Mouse (Mus musculus) left cerebral cortex, adult 8-10 months (tissue): ENCODE results near the gene Rbm19. TPM values are rescaled to one million over a fixed set of nuclear protein-coding genes. Genes with fewer than 3 reads are reported as not detected.

Experiments
- DNase-seq, 2 experiments: peaks; one replicate each; pipeline ENCODE4 v3.0.0; 2022; ENCODE audit warnings: low spot score in 2 of 2
- total RNA-seq, 4 experiments: library from RNA; stranded (reverse); gene quantifications; 2 replicates each; pipeline ENCODE4 v1.2.4; 2022

Gene Rbm19
- total RNA-seq, 4 experiments from 2014 or later = 12.0 to 20.3 (median 19.7) TPM

DNA sequence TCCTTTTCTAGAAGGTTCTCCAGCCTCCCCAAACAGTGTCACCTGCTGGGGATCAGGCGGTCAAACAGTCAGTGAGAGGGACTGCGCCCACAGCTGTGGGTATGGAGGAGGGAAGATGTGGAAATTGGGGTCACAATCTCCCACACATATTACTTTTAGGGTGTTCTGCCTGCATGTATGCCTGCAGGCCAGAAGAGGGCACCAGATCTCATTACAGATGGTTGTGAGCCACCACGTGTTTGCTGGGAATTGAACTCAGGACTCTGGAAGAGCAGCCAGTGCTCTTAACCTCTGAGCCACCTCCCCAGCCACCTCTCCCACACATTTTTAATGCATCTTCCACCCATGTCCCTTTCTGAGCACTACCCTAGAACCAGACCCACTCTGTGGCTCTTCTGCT is 88.1 kb downstream of the Rbm19 start:
- DNase-seq = no peak

DNA sequence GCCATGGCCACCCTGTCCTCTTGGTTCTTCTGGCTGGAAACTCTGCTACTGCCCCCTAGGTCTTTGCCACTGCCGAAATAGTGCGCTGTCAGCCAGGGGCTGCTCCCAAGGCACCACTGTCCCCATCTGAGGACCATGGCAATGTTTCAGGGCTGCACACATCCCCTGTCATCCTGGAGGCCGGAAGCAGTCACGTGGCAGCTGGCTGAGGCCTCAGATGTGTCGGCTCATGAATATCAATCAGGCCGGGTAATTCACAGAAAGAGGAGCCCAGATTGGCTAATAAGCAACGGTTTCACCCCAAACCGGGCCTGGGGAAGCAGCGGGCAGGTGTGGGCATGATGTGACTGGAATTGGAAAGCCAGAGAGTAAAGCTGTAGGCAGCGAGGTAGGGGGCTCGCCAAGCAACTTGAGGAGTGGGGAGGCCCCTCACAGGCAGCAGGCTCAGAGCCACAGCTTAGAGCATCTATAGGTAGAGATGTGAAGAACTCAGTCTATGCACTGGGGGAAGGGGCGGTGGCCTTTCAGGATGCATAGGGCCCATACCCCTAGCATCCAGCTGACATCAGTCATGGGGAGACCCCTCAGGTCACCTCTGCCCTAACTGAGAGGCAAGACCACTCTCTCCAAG is 90.2 kb downstream of the Rbm19 start:
- no peak for DNase-seq

DNA sequence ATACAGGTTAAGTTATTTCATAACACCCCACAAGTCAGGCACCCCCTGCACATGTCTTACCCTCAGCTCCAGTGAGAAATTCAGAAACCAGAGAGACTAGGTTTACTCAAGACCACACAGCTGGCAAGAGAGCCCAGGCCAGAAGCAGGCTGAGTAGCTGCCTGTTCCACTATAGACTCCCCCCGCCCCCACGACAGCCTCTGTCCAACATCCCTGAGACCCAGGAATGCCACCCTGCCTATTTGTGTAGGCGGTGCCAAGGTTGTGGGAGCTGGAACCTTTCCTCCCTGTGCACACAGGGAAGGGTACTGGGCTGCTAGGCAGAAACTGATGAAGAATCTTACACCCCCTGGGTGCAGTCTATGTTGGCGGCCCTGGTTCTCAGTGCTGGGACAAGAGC is 91.2 kb downstream of the Rbm19 start:
- DNase-seq = no peak

GRCm38 (mm10) chr5:120210668-120211067 is 94.4 kb downstream of the Rbm19 start:
- no peak for DNase-seq

DNA sequence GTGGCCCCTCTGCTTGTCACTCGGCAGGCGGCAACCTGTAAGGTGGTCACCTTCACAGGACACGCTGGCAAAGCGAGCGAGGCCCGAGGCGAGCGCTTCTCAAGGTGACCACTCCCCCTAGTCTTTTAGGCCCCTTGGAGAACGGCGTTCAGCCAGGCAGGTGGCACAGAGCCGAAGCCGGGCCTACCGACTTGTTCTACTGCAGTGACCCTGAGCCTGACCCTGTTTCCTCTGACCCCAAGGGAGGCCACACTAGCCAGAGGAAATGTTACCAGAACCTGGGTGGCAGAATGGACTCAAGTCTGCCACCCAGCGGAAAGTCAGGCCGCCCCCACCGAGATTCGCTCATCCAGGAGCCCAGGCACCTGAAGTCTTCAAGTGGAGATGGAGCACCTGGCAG is 94.9 kb downstream of the Rbm19 start:
- no peak for DNase-seq

- no peak for DNase-seq
These were observed 98.2 kb downstream of the Rbm19 start for GRCm38 (mm10) chr5:120214511-120214910.

DNA sequence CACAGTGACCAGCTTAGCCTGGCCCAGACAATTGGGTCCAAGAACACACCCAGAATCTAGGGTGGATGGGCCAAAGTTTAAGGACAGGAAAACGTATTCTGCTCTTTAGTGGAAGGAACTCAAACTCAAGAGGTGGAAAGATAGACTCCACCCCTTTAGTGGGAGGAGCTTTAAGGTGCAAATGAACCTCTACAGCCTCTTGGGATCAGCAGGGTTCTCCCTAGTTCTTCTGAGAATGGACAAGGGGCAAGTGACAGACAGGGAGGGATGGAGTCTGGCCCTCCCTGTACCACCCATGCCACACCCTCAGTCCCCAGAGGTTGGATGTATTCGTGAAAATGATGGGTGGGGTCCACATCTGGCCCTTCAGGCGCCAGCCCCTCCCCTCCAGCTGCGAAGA is 105.0 kb downstream of the Rbm19 start:
- no peak for DNase-seq

GRCm38 (mm10) chr5:120225383-120225782 is 109.1 kb downstream of the Rbm19 start:
- no peak for DNase-seq

- DNase-seq = no peak
These were observed 112.5 kb downstream of the Rbm19 start for GRCm38 (mm10) chr5:120228613-120229409.

DNA sequence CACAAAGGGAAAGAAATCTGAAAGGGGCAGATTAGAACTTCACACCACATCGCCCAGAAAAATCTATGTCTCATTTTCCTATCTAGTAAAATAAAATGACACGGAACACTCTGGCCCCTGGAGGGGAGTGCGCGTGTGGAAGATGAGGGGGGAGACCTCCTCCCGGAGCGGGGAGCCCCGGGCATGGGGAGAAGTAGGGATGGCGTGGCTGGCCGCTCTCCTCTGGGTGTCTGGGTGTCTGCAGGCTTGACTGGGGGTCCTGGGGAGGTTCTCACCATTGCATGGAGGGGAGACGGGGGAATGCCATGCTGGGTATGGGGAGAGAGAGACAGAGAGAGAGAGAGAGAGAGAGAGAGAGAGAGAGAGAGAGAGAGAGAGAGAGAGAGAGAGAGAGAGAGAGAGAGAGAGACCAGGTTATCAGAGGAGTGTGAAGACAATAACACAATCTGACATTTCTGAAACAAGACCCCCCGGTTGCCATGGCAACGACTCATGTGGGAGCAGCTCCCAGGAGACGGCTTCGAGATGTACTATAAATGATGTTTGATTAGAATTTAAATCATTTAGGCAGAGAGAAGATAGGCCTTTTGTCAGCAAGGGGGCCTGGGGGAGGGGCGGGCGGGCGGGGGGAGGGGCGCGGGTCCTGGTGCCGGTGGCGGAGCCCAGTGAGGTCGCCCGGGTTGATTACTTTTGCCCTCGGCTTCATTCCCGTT is 115.3 kb downstream of the Rbm19 start:
- DNase-seq = no peak

DNA sequence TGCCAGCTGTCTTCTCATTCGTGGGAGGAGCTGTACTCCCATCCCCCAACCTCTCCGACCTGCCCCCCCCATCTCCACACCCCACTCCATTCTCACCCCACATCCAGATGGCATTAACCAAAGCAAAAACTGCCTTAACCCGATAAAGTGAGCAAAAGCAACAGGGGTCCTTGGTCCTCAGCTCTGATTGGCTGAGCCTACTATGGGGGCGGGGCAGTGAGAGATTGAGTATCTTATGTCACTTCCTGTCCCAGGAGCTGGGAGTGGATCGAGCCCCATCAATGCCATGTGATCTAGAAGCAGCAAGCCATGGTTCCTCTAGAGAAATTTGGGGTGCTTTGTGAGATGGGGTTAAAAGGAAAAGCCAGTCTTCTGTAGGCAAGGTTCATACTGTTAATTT is 118.9 kb downstream of the Rbm19 start:
- DNase-seq = no peak

DNA sequence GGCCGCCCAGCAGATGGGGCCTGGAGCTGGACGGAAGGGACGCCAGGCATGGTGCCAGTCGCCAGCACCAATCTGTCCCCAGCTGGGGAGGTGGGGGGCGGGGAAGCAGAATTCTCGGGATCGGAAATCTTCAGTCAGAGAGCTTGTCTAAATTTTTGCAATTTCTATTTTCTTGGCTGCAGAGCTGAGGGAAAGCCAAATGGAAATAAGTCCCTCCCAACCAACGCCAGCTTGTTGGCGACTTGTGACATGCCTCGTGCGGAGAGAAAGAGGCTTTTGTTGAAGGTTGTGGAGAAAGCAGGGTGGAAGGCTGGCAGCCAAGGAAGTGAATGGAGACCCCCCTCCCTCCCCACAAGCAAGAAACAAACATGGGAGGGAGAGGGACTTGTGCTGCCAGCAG is 119.3 kb downstream of the Rbm19 start:
- peak in 1 of 2 experiments; percentile 21 for DNase-seq

GRCm38 (mm10) chr5:120240071-120240470 is 123.8 kb downstream of the Rbm19 start:
- no peak for DNase-seq

- DNase-seq = no peak
These were observed 129.1 kb downstream of the Rbm19 start for GRCm38 (mm10) chr5:120245336-120245735.
